Comparison of ENCODE assay signal across 26 mouse cellular contexts in the genomic region with DNA sequence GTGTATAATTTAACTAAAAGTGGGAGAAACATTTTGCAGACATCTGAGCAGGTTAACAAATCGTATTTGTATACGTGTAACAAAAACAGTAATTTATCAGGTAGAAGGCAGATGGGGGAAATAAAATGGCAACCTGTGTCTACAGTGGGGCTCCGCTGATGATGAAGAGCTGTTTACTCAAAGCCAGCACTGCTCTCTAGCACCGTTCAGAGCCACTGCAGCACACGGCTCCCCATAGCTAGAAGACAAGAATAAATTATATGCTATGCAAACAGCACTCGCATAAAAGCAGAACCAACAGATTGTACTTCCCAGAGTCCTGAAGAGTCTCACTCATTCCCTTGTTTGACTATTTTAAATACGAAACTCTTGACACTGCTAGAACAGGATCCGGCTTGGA.
"Had no signal": no experiment of that assay in that cellular context is flagged by ENCODE, and none has a peak within 500 bp of the region (broad histone marks: within the 10 kb centered on the region; RNA-seq: fewer than 3 reads in every experiment).

No protein-coding gene starts in this region.

- H3K27ac ChIP-seq: embryonic facial prominence, embryonic 10.5 days; embryonic facial prominence, embryonic 12.5 days; embryonic facial prominence, embryonic 13.5 days; embryonic facial prominence, embryonic 15.5 days; forebrain, embryonic 10.5 days; forebrain, embryonic 12.5 days; forebrain, embryonic 15.5 days; gastrocnemius, adult 2 months; heart, adult 2 months had no signal

- ATAC-seq: forebrain, embryonic 14.5 days; forebrain, embryonic 15.5 days; forebrain, embryonic 16.5 days had no signal

- DNase-seq: cerebellum, adult 2 months; cerebellum, adult 8-10 months; cerebellum, adult 9-10 months; cerebellum, adult 9-11 months; cerebellum, postnatal 10 days; cerebellum, postnatal 14 days; cerebellum, postnatal 25 days; cerebellum, postnatal 36 days; embryo, embryonic 11 days; gastrocnemius, adult 2 months; gastrocnemius, postnatal 10 days; gastrocnemius, postnatal 14 days; gastrocnemius, postnatal 25 days; gastrocnemius, postnatal 36 days; heart, adult 18-20 months; heart, adult 2 months had no signal

- H3K4me1 ChIP-seq: embryonic facial prominence, embryonic 10.5 days; embryonic facial prominence, embryonic 12.5 days; embryonic facial prominence, embryonic 13.5 days; embryonic facial prominence, embryonic 15.5 days; forebrain, embryonic 10.5 days; forebrain, embryonic 12.5 days; forebrain, embryonic 15.5 days had no signal

- H3K36me3 ChIP-seq: embryonic facial prominence, embryonic 10.5 days; embryonic facial prominence, embryonic 12.5 days; embryonic facial prominence, embryonic 13.5 days; embryonic facial prominence, embryonic 15.5 days; forebrain, embryonic 10.5 days; forebrain, embryonic 12.5 days; forebrain, embryonic 15.5 days had no signal

- H3K4me3 ChIP-seq: embryonic facial prominence, embryonic 10.5 days; embryonic facial prominence, embryonic 12.5 days; embryonic facial prominence, embryonic 13.5 days; embryonic facial prominence, embryonic 15.5 days; erythroblast, embryonic 14.5 days; forebrain, embryonic 10.5 days; forebrain, embryonic 12.5 days; forebrain, embryonic 15.5 days; gastrocnemius, adult 2 months; heart, adult 2 months had no signal

- H3K27me3 ChIP-seq: embryonic facial prominence, embryonic 12.5 days; embryonic facial prominence, embryonic 13.5 days; embryonic facial prominence, embryonic 15.5 days; forebrain, embryonic 12.5 days; forebrain, embryonic 15.5 days had no signal

- H3K9ac ChIP-seq: embryonic facial prominence, embryonic 12.5 days; embryonic facial prominence, embryonic 13.5 days; embryonic facial prominence, embryonic 15.5 days; forebrain, embryonic 12.5 days; forebrain, embryonic 15.5 days had no signal

- H3K4me2 ChIP-seq: embryonic facial prominence, embryonic 12.5 days; embryonic facial prominence, embryonic 13.5 days; embryonic facial prominence, embryonic 15.5 days; forebrain, embryonic 12.5 days; forebrain, embryonic 15.5 days had no signal

- H3K9me3 ChIP-seq: embryonic facial prominence, embryonic 10.5 days; embryonic facial prominence, embryonic 12.5 days; embryonic facial prominence, embryonic 13.5 days; embryonic facial prominence, embryonic 15.5 days; forebrain, embryonic 10.5 days; forebrain, embryonic 12.5 days; forebrain, embryonic 15.5 days had no signal
